Mouse (Mus musculus) T-cell, adult 2 months (primary cell): Measurements from ENCODE around the gene Gfm2.

Experiments
- DNase-seq: peaks from one replicate; pipeline ENCODE4 v3.0.0; 2022; ENCODE audit warnings: low spot score

The Gfm2 gene

GRCm38 (mm10) chr13:97230101-97230500 is 92.4 kb downstream of the Gfm2 start:
- DNase-seq: no peak
